ENCODE assay signal across 26 mouse cellular contexts in genomic region chr6:111303912-111304555, GRCm38 (mm10).
A peak's percentile ranks its signal among the peaks of the same experiment; 100 is the strongest.
DNase-seq lines count a peak whose midpoint lies in the region; ATAC-seq and TF ChIP-seq lines count a peak whose summit lies in the region.
"Had no signal": no experiment of that assay in that cellular context is flagged by ENCODE, and none has a peak within 500 bp of the region (broad histone marks: within the 10 kb centered on the region; RNA-seq: fewer than 3 reads in every experiment).

No protein-coding gene starts in this region.

- H3K9ac ChIP-seq in hindbrain, postnatal 0 days (replicated peaks; ENCODE audit: low read length) = no peak overlapping the region
- no peak overlapping the region for H3K9ac ChIP-seq in hindbrain, embryonic 12.5 days
- no peak overlapping the region for H3K9ac ChIP-seq in forebrain, embryonic 15.5 days (replicated peaks)
- no peak overlapping the region for H3K9ac ChIP-seq in midbrain, embryonic 12.5 days (replicated peaks)
- no peak overlapping the region for H3K9ac ChIP-seq in midbrain, postnatal 0 days (replicated peaks; ENCODE audit: low read length, poor library complexity, severe bottlenecking)
- H3K9ac ChIP-seq: embryonic facial prominence, embryonic 15.5 days; hindbrain, embryonic 13.5 days; liver, embryonic 12.5 days; liver, postnatal 0 days; stomach, embryonic 15.5 days had no signal

- no peak overlapping the region for H3K4me2 ChIP-seq in hindbrain, postnatal 0 days (ENCODE audit: low read depth, low read length)
- H3K4me2 ChIP-seq in hindbrain, embryonic 12.5 days (replicated peaks) = no peak overlapping the region
- H3K4me2 ChIP-seq in forebrain, embryonic 15.5 days (replicated peaks) = no peak overlapping the region
- no peak overlapping the region for H3K4me2 ChIP-seq in midbrain, embryonic 12.5 days (replicated peaks)
- H3K4me2 ChIP-seq in midbrain, postnatal 0 days (ENCODE audit: low read depth, low read length, poor library complexity, severe bottlenecking) = no peak overlapping the region
- H3K4me2 ChIP-seq: embryonic facial prominence, embryonic 15.5 days; hindbrain, embryonic 13.5 days; liver, embryonic 12.5 days; stomach, embryonic 15.5 days had no signal

- WGBS in hindbrain, postnatal 0 days = 23% methylated on average over 3 of the region's 3 CpGs
- 43% methylated on average over 3 of the region's 3 CpGs for WGBS in hindbrain, embryonic 12.5 days
- WGBS in forebrain, embryonic 15.5 days = 14% methylated on average over 3 of the region's 3 CpGs
- 32% methylated on average over 3 of the region's 3 CpGs for WGBS in midbrain, embryonic 12.5 days
- 17% methylated on average over 3 of the region's 3 CpGs for WGBS in midbrain, postnatal 0 days

- no peaks in the 10 kb centered on the region for H3K4me1 ChIP-seq in hindbrain, postnatal 0 days (ENCODE audit: insufficient read depth, low read length)
- no peaks in the 10 kb centered on the region for H3K4me1 ChIP-seq in hindbrain, embryonic 12.5 days
- 0 out of 2 replicates have a peak, but pooled peaks cover 6% of the 10 kb centered on the region for H3K4me1 ChIP-seq in forebrain, embryonic 15.5 days
- no peaks in the 10 kb centered on the region for H3K4me1 ChIP-seq in midbrain, embryonic 12.5 days
- no peaks in the 10 kb centered on the region for H3K4me1 ChIP-seq in midbrain, postnatal 0 days (ENCODE audit: insufficient read depth, low read length)
- H3K4me1 ChIP-seq: embryonic facial prominence, embryonic 10.5 days; embryonic facial prominence, embryonic 15.5 days; liver, embryonic 12.5 days; stomach, embryonic 15.5 days had no signal

- H3K27me3 ChIP-seq in hindbrain, postnatal 0 days (ENCODE audit: insufficient read depth, low read length) = no peaks in the 10 kb centered on the region
- H3K27me3 ChIP-seq in hindbrain, embryonic 12.5 days = no peaks in the 10 kb centered on the region
- no peaks in the 10 kb centered on the region for H3K27me3 ChIP-seq in forebrain, embryonic 15.5 days
- no peaks in the 10 kb centered on the region for H3K27me3 ChIP-seq in midbrain, embryonic 12.5 days
- no peaks in the 10 kb centered on the region for H3K27me3 ChIP-seq in midbrain, postnatal 0 days (ENCODE audit: insufficient read depth, low read length)
- H3K27me3 ChIP-seq: embryonic facial prominence, embryonic 15.5 days; hindbrain, embryonic 13.5 days; liver, embryonic 12.5 days; stomach, embryonic 15.5 days had no signal

- no peaks in the 10 kb centered on the region for H3K9me3 ChIP-seq in hindbrain, postnatal 0 days (ENCODE audit: low read length)
- H3K9me3 ChIP-seq in hindbrain, embryonic 12.5 days (replicated peaks) = no peaks in the 10 kb centered on the region
- H3K9me3 ChIP-seq in forebrain, embryonic 15.5 days = no peaks in the 10 kb centered on the region
- H3K9me3 ChIP-seq in midbrain, embryonic 12.5 days = no peaks in the 10 kb centered on the region
- H3K9me3 ChIP-seq in midbrain, postnatal 0 days (ENCODE audit: low read length) = no peaks in the 10 kb centered on the region
- H3K9me3 ChIP-seq: embryonic facial prominence, embryonic 10.5 days; embryonic facial prominence, embryonic 15.5 days; hindbrain, embryonic 13.5 days; liver, embryonic 12.5 days; stomach, embryonic 15.5 days had no signal

- intact Hi-C loops in heart, postnatal 25 days (cut with DNase I) = no loop called here

- 0 out of 2 replicates have a peak overlapping the region, but pooled peaks have one; percentile 7 for H3K27ac ChIP-seq in hindbrain, postnatal 0 days
- H3K27ac ChIP-seq in hindbrain, embryonic 12.5 days = no peak overlapping the region
- H3K27ac ChIP-seq in forebrain, embryonic 15.5 days (replicated peaks) = no peak overlapping the region
- no peak overlapping the region for H3K27ac ChIP-seq in midbrain, embryonic 12.5 days (replicated peaks)
- H3K27ac ChIP-seq in midbrain, postnatal 0 days (ENCODE audit: low read depth, low read length) = peak overlapping the region; percentile 28; the same call in 1 of the 2 replicates
- H3K27ac ChIP-seq: embryonic facial prominence, embryonic 10.5 days; embryonic facial prominence, embryonic 15.5 days; hindbrain, embryonic 13.5 days; liver, embryonic 12.5 days; stomach, embryonic 15.5 days had no signal

- no peak for ATAC-seq in hindbrain, postnatal 0 days
- ATAC-seq in hindbrain, embryonic 12.5 days (ENCODE audit: low FRiP score) = no peak
- ATAC-seq in forebrain, embryonic 15.5 days (replicated peaks) = peak; percentile 41; the same call in 1 of the 2 replicates
- peak; percentile 44; the same call in 1 of the 2 replicates for ATAC-seq in midbrain, embryonic 12.5 days (ENCODE audit: low FRiP score, low read depth)
- no peak for ATAC-seq in midbrain, postnatal 0 days (ENCODE audit: low FRiP score)
- ATAC-seq: inflammation-experienced regulatory T-cells, adult 6 months; liver, embryonic 12.5 days; liver, postnatal 0 days had no signal

- no peak for DNase-seq in hindbrain, postnatal 0 days (ENCODE audit: low spot score)
- no peak for DNase-seq in midbrain, postnatal 0 days (ENCODE audit: low spot score)
- DNase-seq in heart, postnatal 25 days (ENCODE audit: low spot score) = no peak
- DNase-seq: adrenal gland, postnatal 25 days; B cell, adult 2 months; cerebellum, adult 18-20 months; cerebellum, postnatal 10 days; gastrocnemius, postnatal 14 days; heart, postnatal 14 days; kidney, adult 11 months; kidney, postnatal 10 days; layer of hippocampus, postnatal 36 days; left cerebral cortex, postnatal 4 days; liver, postnatal 0 days; lung, postnatal 36 days; retina, postnatal 1 day; right cerebral cortex, postnatal 14 days had no signal

- no peak overlapping the region for H3K4me3 ChIP-seq in hindbrain, postnatal 0 days (ENCODE audit: low read length)
- no peak overlapping the region for H3K4me3 ChIP-seq in hindbrain, embryonic 12.5 days
- H3K4me3 ChIP-seq in forebrain, embryonic 15.5 days = no peak overlapping the region
- H3K4me3 ChIP-seq in midbrain, embryonic 12.5 days = no peak overlapping the region
- H3K4me3 ChIP-seq in midbrain, postnatal 0 days (ENCODE audit: low read depth, low read length) = no peak overlapping the region
- H3K4me3 ChIP-seq: embryonic facial prominence, embryonic 10.5 days; embryonic facial prominence, embryonic 15.5 days; hindbrain, embryonic 13.5 days; liver, embryonic 12.5 days; stomach, embryonic 15.5 days had no signal

- H3K36me3 ChIP-seq in hindbrain, postnatal 0 days (ENCODE audit: insufficient read depth, low read length) = no peaks in the 10 kb centered on the region
- H3K36me3 ChIP-seq in hindbrain, embryonic 12.5 days = no peaks in the 10 kb centered on the region
- H3K36me3 ChIP-seq in forebrain, embryonic 15.5 days = no peaks in the 10 kb centered on the region
- no peaks in the 10 kb centered on the region for H3K36me3 ChIP-seq in midbrain, embryonic 12.5 days
- no peaks in the 10 kb centered on the region for H3K36me3 ChIP-seq in midbrain, postnatal 0 days (ENCODE audit: insufficient read depth, low read length)
- H3K36me3 ChIP-seq: embryonic facial prominence, embryonic 10.5 days; embryonic facial prominence, embryonic 15.5 days; hindbrain, embryonic 13.5 days; liver, embryonic 12.5 days; stomach, embryonic 15.5 days had no signal

- no peak for TF ChIP-seq CTCF in hindbrain, postnatal 0 days (IDR thresholded peaks at IDR 0.05; ENCODE audit: low read depth)
- no peak for TF ChIP-seq CTCF in midbrain, postnatal 0 days (IDR thresholded peaks at IDR 0.05)

Comparison
In these comparisons a context has a peak if more than half of its experiments do, and no peak if none do; other contexts are left out.
1. ATAC-seq: peak in forebrain, embryonic 15.5 days (single experiment) and midbrain, embryonic 12.5 days (single experiment); none in hindbrain, postnatal 0 days (single experiment), hindbrain, embryonic 12.5 days (single experiment) and midbrain, postnatal 0 days (single experiment).
2. H3K27ac ChIP-seq: peak in hindbrain, postnatal 0 days (single experiment) and midbrain, postnatal 0 days (single experiment); none in hindbrain, embryonic 12.5 days (single experiment), forebrain, embryonic 15.5 days (single experiment) and midbrain, embryonic 12.5 days (single experiment).